In genomic region chr1:167181919-167182616, GRCm38 (mm10) we compare ENCODE assay signal across 10 mouse cellular contexts.
DNase-seq lines count a peak whose midpoint lies in the region; ATAC-seq and TF ChIP-seq lines count a peak whose summit lies in the region.
"Had no signal": no experiment of that assay in that cellular context is flagged by ENCODE, and none has a peak within 500 bp of the region (broad histone marks: within the 10 kb centered on the region; RNA-seq: fewer than 3 reads in every experiment).

No protein-coding gene starts in this region.

- peaks cover 11% of the 10 kb centered on the region for H3K4me1 ChIP-seq in forebrain, embryonic 16.5 days (replicated peaks; ENCODE audit: control insufficient read depth, insufficient read depth, low read length)
- H3K4me1 ChIP-seq in neural tube, embryonic 12.5 days = peaks cover 5% of the 10 kb centered on the region; the same call in 1 of the 2 replicates
- H3K4me1 ChIP-seq in intestine, postnatal 0 days (replicated peaks; ENCODE audit: control insufficient read depth, insufficient read depth, low read length) = no peaks in the 10 kb centered on the region
- H3K4me1 ChIP-seq in heart, embryonic 11.5 days (ENCODE audit: control insufficient read depth, insufficient read depth, low read length) = no peaks in the 10 kb centered on the region

- DNase-seq in embryo, embryonic 11.5 days (ENCODE audit: low read depth, low spot score) = peak; percentile 27
- peak; percentile 41 to 44 for DNase-seq in layer of hippocampus, postnatal 36 days
- DNase-seq in spleen, postnatal 10 days (ENCODE audit: low spot score in 2 of 2) = no peak

- no peak overlapping the region for H3K9ac ChIP-seq in forebrain, embryonic 16.5 days (replicated peaks; ENCODE audit: low read depth, low read length)
- H3K9ac ChIP-seq in neural tube, embryonic 12.5 days = no peak overlapping the region
- no peak overlapping the region for H3K9ac ChIP-seq in intestine, postnatal 0 days (ENCODE audit: low read depth, low read length)
- H3K9ac ChIP-seq in heart, embryonic 11.5 days (ENCODE audit: low read depth, low read length) = no peak overlapping the region

- H3K4me3 ChIP-seq in forebrain, embryonic 16.5 days (replicated peaks; ENCODE audit: low read length) = no peak overlapping the region
- H3K4me3 ChIP-seq in neural tube, embryonic 12.5 days = no peak overlapping the region
- H3K4me3 ChIP-seq in intestine, postnatal 0 days (ENCODE audit: low read depth, low read length) = no peak overlapping the region
- H3K4me3 ChIP-seq in heart, embryonic 11.5 days (ENCODE audit: low read depth, low read length) = no peak overlapping the region
- H3K4me3 ChIP-seq: myocyte had no signal

- H3K36me3 ChIP-seq in forebrain, embryonic 16.5 days (ENCODE audit: control insufficient read depth, insufficient read depth) = no peaks in the 10 kb centered on the region
- no peaks in the 10 kb centered on the region for H3K36me3 ChIP-seq in neural tube, embryonic 12.5 days
- no peaks in the 10 kb centered on the region for H3K36me3 ChIP-seq in intestine, postnatal 0 days (ENCODE audit: control insufficient read depth, insufficient read depth)
- H3K36me3 ChIP-seq in heart, embryonic 11.5 days (ENCODE audit: control insufficient read depth, insufficient read depth, low read length) = no peaks in the 10 kb centered on the region

- no peak for TF ChIP-seq CTCF in intestine, postnatal 0 days (IDR thresholded peaks at IDR 0.05; ENCODE audit: low read depth)

- H3K27me3 ChIP-seq in forebrain, embryonic 16.5 days (replicated peaks; ENCODE audit: control insufficient read depth, insufficient read depth, low read length) = no peaks in the 10 kb centered on the region
- H3K27me3 ChIP-seq in neural tube, embryonic 12.5 days (replicated peaks) = no peaks in the 10 kb centered on the region
- no peaks in the 10 kb centered on the region for H3K27me3 ChIP-seq in intestine, postnatal 0 days (replicated peaks; ENCODE audit: control insufficient read depth, insufficient read depth, low read length)
- no peaks in the 10 kb centered on the region for H3K27me3 ChIP-seq in heart, embryonic 11.5 days (ENCODE audit: control insufficient read depth, insufficient read depth, low read length)

- peak; percentile 97 for ATAC-seq in forebrain, embryonic 16.5 days
- peak; percentile 81 for ATAC-seq in neural tube, embryonic 12.5 days (ENCODE audit: low FRiP score, low read depth)
- ATAC-seq in megakaryocyte progenitor cell, adult 5-6 weeks (replicated peaks; ENCODE audit: poor library complexity) = no peak
- no peak for ATAC-seq in intestine, postnatal 0 days
- no peak for ATAC-seq in heart, embryonic 11.5 days (replicated peaks; ENCODE audit: insufficient number of reproducible peaks, low FRiP score, low TSS enrichment)
- ATAC-seq: Patski had no signal

- H3K4me2 ChIP-seq in forebrain, embryonic 16.5 days (ENCODE audit: low read length) = no peak overlapping the region
- no peak overlapping the region for H3K4me2 ChIP-seq in neural tube, embryonic 12.5 days (replicated peaks)
- no peak overlapping the region for H3K4me2 ChIP-seq in intestine, postnatal 0 days (replicated peaks; ENCODE audit: low read depth)
- H3K4me2 ChIP-seq in heart, embryonic 11.5 days = no peak overlapping the region

- WGBS in forebrain, embryonic 16.5 days = 25% methylated on average over 9 of the region's 9 CpGs
- WGBS in neural tube, embryonic 12.5 days = 26% methylated on average over 9 of the region's 9 CpGs
- 37% methylated on average over 9 of the region's 9 CpGs for WGBS in intestine, postnatal 0 days
- WGBS in heart, embryonic 11.5 days (ENCODE audit: insufficient replicate concordance) = 29% methylated on average over 9 of the region's 9 CpGs

- no peak overlapping the region; the same call in 1 of the 2 replicates for H3K27ac ChIP-seq in forebrain, embryonic 16.5 days (ENCODE audit: low read length)
- H3K27ac ChIP-seq in neural tube, embryonic 12.5 days = no peak overlapping the region
- H3K27ac ChIP-seq in intestine, postnatal 0 days (ENCODE audit: low read depth, low read length) = no peak overlapping the region
- H3K27ac ChIP-seq in heart, embryonic 11.5 days (ENCODE audit: low read depth, low read length) = no peak overlapping the region

- no peaks in the 10 kb centered on the region for H3K9me3 ChIP-seq in forebrain, embryonic 16.5 days (ENCODE audit: control insufficient read depth, low read length)
- H3K9me3 ChIP-seq in neural tube, embryonic 12.5 days = no peaks in the 10 kb centered on the region
- no peaks in the 10 kb centered on the region for H3K9me3 ChIP-seq in intestine, postnatal 0 days (ENCODE audit: control insufficient read depth)
- no peaks in the 10 kb centered on the region for H3K9me3 ChIP-seq in heart, embryonic 11.5 days (replicated peaks; ENCODE audit: control insufficient read depth, low read length)

Comparison
In these comparisons a context has a peak if more than half of its experiments do, and no peak if none do; other contexts are left out.
1. DNase-seq: peak in embryo, embryonic 11.5 days (single experiment) and layer of hippocampus, postnatal 36 days (2 of 2); none in spleen, postnatal 10 days (0 of 2).
2. ATAC-seq: peak in forebrain, embryonic 16.5 days (single experiment) and neural tube, embryonic 12.5 days (single experiment); none in megakaryocyte progenitor cell, adult 5-6 weeks (single experiment), intestine, postnatal 0 days (single experiment) and heart, embryonic 11.5 days (single experiment).